In the genomic region with DNA sequence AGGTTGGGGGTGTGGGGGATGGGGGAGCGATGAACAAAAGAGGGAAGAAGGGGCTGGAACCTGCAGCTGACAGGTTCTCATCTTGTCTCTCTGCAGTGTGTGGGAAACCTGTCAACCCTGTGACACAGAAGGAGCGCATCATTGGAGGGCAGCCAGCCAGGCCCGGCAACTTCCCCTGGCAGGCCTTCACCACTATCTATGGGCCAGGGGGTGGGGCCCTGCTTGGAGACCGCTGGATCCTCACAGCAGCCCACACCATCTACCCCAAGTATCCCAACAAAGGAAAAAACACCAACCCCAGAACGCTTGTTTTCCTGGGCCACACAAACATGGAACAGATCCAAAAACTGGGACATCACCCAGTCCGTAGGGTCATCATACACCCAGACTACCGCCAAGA, we compare ENCODE assay signal across 19 mouse cellular contexts. TPM values are rescaled to one million over a fixed set of nuclear protein-coding genes. Genes with fewer than 3 reads are reported as not detected.
DNase-seq lines count a peak whose midpoint lies in the region; ATAC-seq lines count a peak whose summit lies in the region.
"Not testable (repeated sequence)": the region's sequence is repeated elsewhere in the genome, so short reads cannot be mapped to it uniquely, and the experiment has no call there.
"Had no signal": no experiment of that assay in that cellular context is flagged by ENCODE, and none has a peak within 500 bp of the region (broad histone marks: within the 10 kb centered on the region; RNA-seq: fewer than 3 reads in every experiment).

No protein-coding gene starts in this region.

- not testable (repeated sequence) for H3K9me3 ChIP-seq in hindbrain, embryonic 11.5 days (ENCODE audit: control insufficient read depth, low read length)

- peak; percentile 83 for DNase-seq in adrenal gland, adult 2 months
- peak; percentile 76 for DNase-seq in adrenal gland, postnatal 25 days
- peak; percentile 8 to 38 for DNase-seq in cerebellum, postnatal 25 days
- DNase-seq in heart, adult 11 months = peak; percentile 66
- not testable (repeated sequence) for DNase-seq in hindbrain, embryonic 11.5 days (ENCODE audit: low spot score)
- DNase-seq in lung, postnatal 10 days = peak; percentile 12
- DNase-seq in ovary, postnatal 36 days (ENCODE audit: low spot score) = peak; percentile 61

- not testable (repeated sequence) for H3K4me1 ChIP-seq in hindbrain, embryonic 11.5 days (replicated peaks; ENCODE audit: control insufficient read depth, insufficient read depth, low read length)

- H3K27ac ChIP-seq in hindbrain, embryonic 11.5 days (ENCODE audit: low read depth, low read length) = not testable (repeated sequence)

- not testable (repeated sequence) for H3K4me3 ChIP-seq in hindbrain, embryonic 11.5 days (ENCODE audit: low read depth, low read length)

- WGBS in hindbrain, embryonic 11.5 days = 89% methylated on average over 6 of the region's 7 CpGs

- 0 out of 2 replicates have a peak, but pooled peaks have one; percentile 33 for ATAC-seq in hindbrain, embryonic 11.5 days (ENCODE audit: low FRiP score)

- H3K9ac ChIP-seq in hindbrain, embryonic 11.5 days (ENCODE audit: low read depth, low read length) = not testable (repeated sequence)

- not testable (repeated sequence) for H3K4me2 ChIP-seq in hindbrain, embryonic 11.5 days (replicated peaks; ENCODE audit: low read depth, low read length)

- not testable (repeated sequence) for H3K36me3 ChIP-seq in hindbrain, embryonic 11.5 days (ENCODE audit: control insufficient read depth, insufficient read depth, low read length)

- not testable (repeated sequence) for H3K27me3 ChIP-seq in hindbrain, embryonic 11.5 days (ENCODE audit: control insufficient read depth, insufficient read depth, low read length)

RNA-seq across cellular contexts. Expression of a gene that starts 10.1 kb away (rescaled TPM):
- 1 to 10 TPM; 7.9 to 8.9 TPM for total RNA-seq in adrenal gland, adult 2 months (2021)
- 0.29 and 0.86 TPM in 2 replicates for polyA plus RNA-seq in adrenal gland, adult 2 months (2012; rRNA removed)
- total RNA-seq in adrenal gland, postnatal 25 days (2021) = 2.7 and 4.7 TPM in 2 replicates
- polyA plus RNA-seq in hindbrain, embryonic 11.5 days (2014; fragmentation: Nextera tagmentation; extraction: Ambion mirVana) = not detected in 2 replicates
- total RNA-seq: ES-E14 had no signal
- polyA plus RNA-seq: cerebellum, adult 2 months; embryonic facial prominence, embryonic 10.5 days; embryonic facial prominence, embryonic 14.5 days; erythroblast, embryonic 14.5 days; forebrain, embryonic 11.5 days; heart, embryonic 10.5 days; heart, embryonic 15.5 days; hindbrain, embryonic 12.5 days; inflammation-experienced regulatory T-cells, adult 6 months; intestine, postnatal 0 days had no signal

RNA-seq across cellular contexts. Expression of a gene that starts 38.0 kb away (rescaled TPM):
- 10 to 100 TPM; 45.4 to 72.3 TPM for total RNA-seq in adrenal gland, adult 2 months (2021)
- 10.1 and 14.8 TPM in 2 replicates for polyA plus RNA-seq in adrenal gland, adult 2 months (2012; rRNA removed)
- 36.5 and 38.0 TPM in 2 replicates for total RNA-seq in adrenal gland, postnatal 25 days (2021)
- 0.29 and 0.86 TPM in 2 replicates for polyA plus RNA-seq in hindbrain, embryonic 11.5 days (2014; fragmentation: Nextera tagmentation; extraction: Ambion mirVana)
- polyA plus RNA-seq: erythroblast, embryonic 14.5 days; forebrain, embryonic 11.5 days; inflammation-experienced regulatory T-cells, adult 6 months had no signal

RNA-seq across cellular contexts. Expression of a gene that starts 55.7 kb away (rescaled TPM):
- total RNA-seq in adrenal gland, adult 2 months (2021) = 1 to 10 TPM; 1.5 to 2.6 TPM
- polyA plus RNA-seq in adrenal gland, adult 2 months (2012; rRNA removed) = not detected in 2 replicates
- total RNA-seq in adrenal gland, postnatal 25 days (2021) = 1.7 and 2.9 TPM in 2 replicates
- polyA plus RNA-seq in hindbrain, embryonic 11.5 days (2014; fragmentation: Nextera tagmentation; extraction: Ambion mirVana) = 0.10 TPM in 1 of 2 replicates, not detected in the other
- polyA plus RNA-seq: embryonic facial prominence, embryonic 10.5 days; erythroblast, embryonic 14.5 days; forebrain, embryonic 11.5 days; heart, embryonic 10.5 days; heart, embryonic 15.5 days; hindbrain, embryonic 12.5 days; hindbrain, embryonic 16.5 days; inflammation-experienced regulatory T-cells, adult 6 months; intestine, postnatal 0 days had no signal
